Mouse (Mus musculus) cerebellum, postnatal 10 days (tissue): ENCODE data around the gene Slc41a2.

Source experiments
- DNase-seq, 2 experiments: peaks; one replicate each; pipeline ENCODE4 v3.0.0; 2021; ENCODE audit warnings: mixed read lengths in 2 of 2

The Slc41a2 gene

DNA sequence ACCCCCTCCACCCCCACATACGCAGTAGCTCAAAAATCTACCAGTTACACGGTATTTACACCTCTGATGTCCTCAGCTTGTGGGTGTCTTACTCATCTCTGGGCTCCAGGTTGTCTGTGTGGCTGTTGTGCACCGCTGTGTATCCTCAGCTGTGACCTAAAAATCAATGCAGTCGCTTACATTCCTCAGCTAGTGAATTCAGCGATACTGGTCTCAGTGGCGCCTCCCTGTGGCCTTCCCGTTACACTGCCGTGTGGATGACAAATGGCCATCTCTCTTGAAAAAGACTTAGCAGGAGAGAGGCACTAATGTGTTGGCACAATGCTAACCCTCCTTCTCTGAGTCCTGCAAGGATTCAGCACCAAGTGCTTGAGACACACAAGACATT, 155.1 kb downstream of the Slc41a2 start:
- DNase-seq = peak; percentile 89 to 95

DNA sequence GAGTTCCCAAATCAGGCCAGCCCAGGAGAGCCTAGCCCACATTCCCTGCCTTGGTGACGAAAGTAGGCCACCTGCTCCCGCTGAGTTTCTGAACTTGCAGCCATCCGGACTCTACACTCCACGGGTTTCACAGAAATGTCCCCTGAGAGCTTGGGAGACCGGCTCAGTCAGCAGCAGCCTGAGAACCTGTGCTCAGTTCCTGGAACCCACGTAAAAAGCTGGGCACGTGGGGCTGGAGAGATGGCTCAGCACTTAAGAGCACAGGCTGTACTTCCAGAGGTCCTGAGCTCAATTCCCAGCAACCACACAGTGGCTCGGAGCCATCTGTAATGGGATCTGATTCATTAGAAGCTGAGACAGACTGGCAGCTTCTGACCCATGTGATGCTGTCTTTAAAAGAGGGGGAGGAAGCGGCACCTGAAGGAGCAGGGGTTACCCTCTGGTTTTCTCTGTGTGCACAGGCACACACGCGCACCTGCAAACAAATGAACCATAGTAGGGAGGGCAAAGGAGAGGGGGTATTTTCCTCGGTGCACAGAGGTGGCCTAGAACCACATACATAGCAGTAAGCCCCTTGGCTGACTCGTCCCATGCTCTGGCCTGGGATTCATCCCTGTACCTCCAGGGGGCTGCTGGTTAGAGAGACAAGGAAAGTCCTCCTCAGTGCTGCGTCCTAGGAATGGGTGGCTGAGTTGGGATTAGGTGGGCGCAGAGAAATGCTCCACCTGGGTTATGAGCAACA, 155.7 kb downstream of the Slc41a2 start:
- peak; percentile 38 to 44 for DNase-seq
